Mouse (Mus musculus): Measurements from ENCODE around the gene Cdh13.

DNA sequence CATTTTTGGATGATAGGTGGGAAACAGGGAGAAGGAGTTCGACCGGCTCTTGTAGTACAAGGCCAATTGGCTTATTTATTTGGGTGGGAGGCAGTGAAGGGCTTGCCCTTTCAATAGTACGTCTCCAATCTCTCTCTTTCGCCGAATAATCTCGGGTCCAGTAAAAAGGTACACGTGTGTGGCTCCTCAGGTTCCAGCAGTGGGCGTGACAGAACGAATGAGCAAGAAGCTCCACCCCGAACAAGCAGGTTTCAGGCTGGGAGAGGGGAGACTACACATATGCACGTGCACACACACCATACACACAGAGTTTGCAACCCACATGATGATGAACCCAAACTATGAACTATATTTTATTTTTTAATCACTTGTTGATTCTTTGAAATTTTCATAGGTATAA, 653.9 kb downstream of the Cdh13 start:
- TF ChIP-seq TAL1 (IDR thresholded peaks at IDR 0.05; ENCODE audit: low read length) (no peak), GATA1 (IDR thresholded peaks at IDR 0.05; ENCODE audit: low read length) (no peak)

Data from erythroblast, embryonic 14.5 days (primary cell).